Mouse (Mus musculus): ENCODE results near the gene Tram2.

The Tram2 gene

GRCm38 (mm10) chr1:21068491-21068890 lies 10.5 kb downstream of the Tram2 start:
- no peak for DNase-seq (ENCODE audit: low read depth in 1 of 2, low spot score in 2 of 2)

GRCm38 (mm10) chr1:21067536-21068221 lies 11.3 kb downstream of the Tram2 start:
- no peak for DNase-seq (ENCODE audit: low read depth in 1 of 2, low spot score in 2 of 2)

- DNase-seq (ENCODE audit: low read depth in 1 of 2, low spot score in 2 of 2), result no peak
Measured at GRCm38 (mm10) chr1:21064153-21064552, 14.9 kb downstream of the Tram2 start.

- no peak for DNase-seq (ENCODE audit: low read depth in 1 of 2, low spot score in 2 of 2)
Measured at GRCm38 (mm10) chr1:21059385-21060109, 19.5 kb downstream of the Tram2 start.

GRCm38 (mm10) chr1:21053009-21053408 lies 26.0 kb downstream of the Tram2 start:
- DNase-seq (ENCODE audit: low read depth in 1 of 2, low spot score in 2 of 2), result no peak

GRCm38 (mm10) chr1:21052608-21053007 lies 26.4 kb downstream of the Tram2 start:
- no peak for DNase-seq (ENCODE audit: low read depth in 1 of 2, low spot score in 2 of 2)

- DNase-seq (ENCODE audit: low read depth in 1 of 2, low spot score in 2 of 2), result no peak
Measured at GRCm38 (mm10) chr1:21052132-21052545, 26.9 kb downstream of the Tram2 start.

GRCm38 (mm10) chr1:21049005-21049404 lies 30.0 kb downstream of the Tram2 start:
- peak; percentile 5 to 11 for DNase-seq (ENCODE audit: low read depth in 1 of 2, low spot score in 2 of 2)

- DNase-seq (ENCODE audit: low read depth in 1 of 2, low spot score in 2 of 2), result no peak
Measured at GRCm38 (mm10) chr1:21048402-21048801, 30.6 kb downstream of the Tram2 start.

- no peak for DNase-seq (ENCODE audit: low read depth in 1 of 2, low spot score in 2 of 2)
Measured at GRCm38 (mm10) chr1:21042461-21042860, 36.6 kb downstream of the Tram2 start.

- DNase-seq (ENCODE audit: low read depth in 1 of 2, low spot score in 2 of 2), result no peak
Measured at GRCm38 (mm10) chr1:21040610-21041326, 38.3 kb downstream of the Tram2 start.

- DNase-seq (ENCODE audit: low read depth in 1 of 2, low spot score in 2 of 2), result no peak
Measured at GRCm38 (mm10) chr1:21040173-21040572, 38.9 kb downstream of the Tram2 start.

- DNase-seq (ENCODE audit: low read depth in 1 of 2, low spot score in 2 of 2), result no peak
Measured at GRCm38 (mm10) chr1:21039564-21039963, 39.5 kb downstream of the Tram2 start.

- no peak for DNase-seq (ENCODE audit: low read depth in 1 of 2, low spot score in 2 of 2)
Measured at GRCm38 (mm10) chr1:21037881-21038601, 41.0 kb downstream of the Tram2 start.

GRCm38 (mm10) chr1:21035878-21036277 lies 43.2 kb downstream of the Tram2 start:
- peak; percentile 10 to 36 for DNase-seq (ENCODE audit: low read depth in 1 of 2, low spot score in 2 of 2)

- DNase-seq (ENCODE audit: low read depth in 1 of 2, low spot score in 2 of 2), result no peak
Measured at GRCm38 (mm10) chr1:21033792-21034119, 45.3 kb downstream of the Tram2 start.

- DNase-seq (ENCODE audit: low read depth in 1 of 2, low spot score in 2 of 2), result no peak
Measured at GRCm38 (mm10) chr1:21033065-21033791, 45.8 kb downstream of the Tram2 start.

GRCm38 (mm10) chr1:21031650-21032049 lies 47.4 kb downstream of the Tram2 start:
- no peak for DNase-seq (ENCODE audit: low read depth in 1 of 2, low spot score in 2 of 2)

GRCm38 (mm10) chr1:21029000-21029399 lies 50.0 kb downstream of the Tram2 start:
- DNase-seq (ENCODE audit: low read depth in 1 of 2, low spot score in 2 of 2), result no peak

GRCm38 (mm10) chr1:21026534-21026933 lies 52.5 kb downstream of the Tram2 start:
- no peak for DNase-seq (ENCODE audit: low read depth in 1 of 2, low spot score in 2 of 2)

GRCm38 (mm10) chr1:21025203-21025602 lies 53.8 kb downstream of the Tram2 start:
- no peak for DNase-seq (ENCODE audit: low read depth in 1 of 2, low spot score in 2 of 2)
